Mouse (Mus musculus): ENCODE measurements around the gene Cfap299. TPM values are rescaled to one million over a fixed set of nuclear protein-coding genes. Genes with fewer than 3 reads are reported as not detected.

The Cfap299 gene
- polyA plus RNA-seq, 1 experiment from 2014 or later: 2.7 TPM

DNA sequence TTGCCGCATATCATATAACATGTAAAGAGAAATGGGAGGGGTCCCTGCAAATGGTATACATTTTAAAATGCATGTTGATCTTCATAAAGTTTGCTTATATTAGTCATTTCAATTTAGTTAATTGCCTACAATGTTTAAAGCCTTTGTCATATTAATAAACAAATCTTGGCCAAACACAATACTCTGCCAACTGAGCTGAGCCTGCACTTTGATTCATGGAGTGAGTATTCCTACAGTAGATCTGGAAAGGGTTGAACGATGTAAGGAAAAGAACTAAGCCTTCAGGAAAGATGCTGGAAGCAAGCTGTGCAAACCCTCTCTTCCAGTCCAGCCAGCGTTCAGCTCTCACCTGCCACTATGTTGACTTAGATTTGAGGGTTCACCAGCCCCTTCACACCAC, 252.9 kb downstream of the Cfap299 start:
- Histone ChIP-seq H3K4me3 (no peak overlapping the region), H3K4me2 (no peak overlapping the region), H3K4me1 (replicated peaks) (no peaks in the 10 kb centered on the region), H3K9ac (no peak overlapping the region), H3K27ac (no peak overlapping the region), H3K27me3 (no peaks in the 10 kb centered on the region), H3K36me3 (no peaks in the 10 kb centered on the region), H3K9me3 (no peaks in the 10 kb centered on the region)
- WGBS: 95% methylated on average over 3 of the region's 3 CpGs
- no peak for ATAC-seq (ENCODE audit: low FRiP score)

DNA sequence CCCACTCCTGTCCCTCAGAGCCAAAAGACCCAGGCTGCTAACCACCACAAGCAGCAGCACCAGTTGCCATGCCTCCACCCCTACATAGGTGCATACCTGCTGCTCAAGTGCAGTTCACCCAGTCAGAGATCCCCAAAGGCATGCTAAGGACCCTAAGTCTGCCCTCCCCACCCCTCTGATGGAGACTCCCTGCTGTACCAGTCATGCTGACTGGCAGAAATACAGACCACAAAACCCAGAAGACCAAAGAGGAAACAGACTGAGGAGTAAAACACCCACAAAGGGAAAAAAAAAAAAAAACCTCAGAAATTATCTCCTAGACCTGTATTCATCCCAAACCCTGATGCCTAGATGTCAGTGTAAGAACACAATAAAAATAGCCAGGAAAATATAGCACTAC, 256.8 kb downstream of the Cfap299 start:
- no peak overlapping the region for H3K27ac ChIP-seq
- no peaks in the 10 kb centered on the region for H3K27me3 ChIP-seq
- H3K36me3 ChIP-seq: no peaks in the 10 kb centered on the region
- no peaks in the 10 kb centered on the region for H3K4me1 ChIP-seq (replicated peaks)
- no peak overlapping the region for H3K4me3 ChIP-seq
- no peak overlapping the region for H3K4me2 ChIP-seq
- ATAC-seq (ENCODE audit: low FRiP score): no peak
- no peak overlapping the region for H3K9ac ChIP-seq
- no peaks in the 10 kb centered on the region for H3K9me3 ChIP-seq

DNA sequence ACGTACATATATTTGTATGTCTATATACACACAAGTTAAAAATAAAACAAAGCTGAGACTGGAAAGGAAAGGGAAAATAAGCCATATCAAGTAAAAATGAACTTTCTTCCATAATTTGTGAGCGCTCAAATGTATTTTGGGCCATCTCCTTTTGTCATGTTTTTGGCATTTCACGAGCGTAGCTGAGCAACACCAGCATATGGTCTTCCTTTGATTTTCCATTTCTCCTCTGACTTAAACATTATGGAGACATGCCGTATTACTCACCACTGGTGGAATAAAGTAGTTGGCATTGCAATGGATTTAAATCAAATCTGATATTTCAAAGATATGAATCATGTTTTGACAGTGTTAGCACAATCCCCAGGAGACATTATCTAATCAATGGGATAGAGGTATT, 284.4 kb downstream of the Cfap299 start:
- H3K4me3 ChIP-seq: no peak overlapping the region
- H3K27ac ChIP-seq: no peak overlapping the region
- H3K9ac ChIP-seq: no peak overlapping the region
- no peaks in the 10 kb centered on the region for H3K27me3 ChIP-seq
- no peak for ATAC-seq (ENCODE audit: low FRiP score)
- no peaks in the 10 kb centered on the region for H3K36me3 ChIP-seq
- no peaks in the 10 kb centered on the region for H3K9me3 ChIP-seq
- 94% methylated on average over 5 of the region's 5 CpGs for WGBS
- H3K4me1 ChIP-seq (replicated peaks): no peaks in the 10 kb centered on the region
- H3K4me2 ChIP-seq: no peak overlapping the region

DNA sequence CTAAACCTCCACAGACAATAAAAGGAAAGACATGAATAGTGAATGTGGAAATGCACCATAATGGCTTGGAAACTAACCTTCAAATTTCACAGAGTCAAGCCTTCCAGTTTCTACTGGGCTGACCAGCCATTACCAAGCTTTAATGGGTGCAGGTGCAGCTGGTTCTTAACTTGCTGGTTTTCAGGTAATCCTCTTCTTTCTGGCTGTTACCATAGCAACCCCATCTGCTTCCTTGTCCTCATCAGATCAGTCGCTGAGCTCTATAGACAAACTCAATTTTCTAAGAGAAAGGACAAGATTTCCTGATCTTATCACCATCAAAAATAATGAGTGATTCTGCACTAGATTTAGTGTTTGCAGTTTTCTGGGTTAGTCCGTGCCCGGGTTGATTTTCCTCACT, 287.8 kb downstream of the Cfap299 start:
- Histone ChIP-seq H3K9ac (no peak overlapping the region), H3K27me3 (no peaks in the 10 kb centered on the region), H3K4me2 (no peak overlapping the region), H3K4me3 (no peak overlapping the region), H3K36me3 (no peaks in the 10 kb centered on the region), H3K27ac (no peak overlapping the region), H3K4me1 (replicated peaks) (no peaks in the 10 kb centered on the region), H3K9me3 (no peaks in the 10 kb centered on the region)
- WGBS: 74% methylated on average over 3 of the region's 3 CpGs
- no peak for ATAC-seq (ENCODE audit: low FRiP score)

DNA sequence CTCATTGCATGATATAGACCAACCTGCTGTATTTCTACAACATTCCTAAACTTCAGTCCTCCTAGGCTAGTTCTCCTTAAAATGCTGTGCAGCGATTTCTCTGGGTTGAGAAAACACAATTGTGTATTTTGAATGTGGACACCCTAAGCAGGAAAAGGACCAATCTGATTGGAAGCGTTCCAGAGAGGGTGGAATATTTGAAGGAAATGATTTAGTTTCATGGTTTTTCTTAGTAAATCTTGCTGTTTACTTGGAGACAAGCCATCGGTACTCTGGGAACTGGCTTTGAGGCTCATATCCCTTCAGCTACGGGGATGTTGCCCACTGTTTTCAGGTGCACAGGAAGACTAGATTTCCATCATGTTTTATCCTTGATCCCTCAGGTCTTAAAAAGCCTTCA, 288.3 kb downstream of the Cfap299 start:
- 85% methylated on average over 4 of the region's 4 CpGs for WGBS

DNA sequence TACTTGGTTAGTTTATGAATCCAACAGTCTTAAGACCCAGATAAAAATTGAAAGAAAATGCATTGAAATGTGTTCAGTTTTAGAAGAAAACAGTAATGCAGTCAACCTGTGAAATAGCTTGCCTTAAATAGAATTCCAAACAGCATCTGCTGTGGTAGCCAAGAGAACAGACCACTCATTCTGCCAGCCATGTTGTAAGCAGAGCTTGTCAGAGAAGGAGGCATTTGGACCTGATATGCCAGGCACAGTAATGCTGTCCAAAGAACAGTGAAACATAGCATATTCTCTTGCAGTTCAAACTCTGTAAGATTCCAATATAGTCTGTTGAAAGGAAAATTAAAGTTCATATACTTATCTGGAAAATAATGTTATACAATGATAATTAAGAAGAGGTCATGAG, 321.2 kb downstream of the Cfap299 start:
- H3K4me2 ChIP-seq: no peak overlapping the region
- H3K4me1 ChIP-seq (replicated peaks): no peaks in the 10 kb centered on the region
- no peak overlapping the region for H3K27ac ChIP-seq
- no peaks in the 10 kb centered on the region for H3K9me3 ChIP-seq
- H3K36me3 ChIP-seq: no peaks in the 10 kb centered on the region
- H3K4me3 ChIP-seq: no peak overlapping the region
- ATAC-seq (ENCODE audit: low FRiP score): no peak
- H3K27me3 ChIP-seq: no peaks in the 10 kb centered on the region
- H3K9ac ChIP-seq: no peak overlapping the region

More for the DNA sequence above, 288.3 kb downstream of the Cfap299 start:
- H3K4me3 ChIP-seq: no peak overlapping the region
- H3K9me3 ChIP-seq: no peaks in the 10 kb centered on the region
- H3K4me2 ChIP-seq: no peak overlapping the region
- H3K27ac ChIP-seq: no peak overlapping the region
- H3K4me1 ChIP-seq (replicated peaks): no peaks in the 10 kb centered on the region
- no peak for ATAC-seq (ENCODE audit: low FRiP score)
- H3K27me3 ChIP-seq: no peaks in the 10 kb centered on the region
- H3K9ac ChIP-seq: no peak overlapping the region
- no peaks in the 10 kb centered on the region for H3K36me3 ChIP-seq

DNA sequence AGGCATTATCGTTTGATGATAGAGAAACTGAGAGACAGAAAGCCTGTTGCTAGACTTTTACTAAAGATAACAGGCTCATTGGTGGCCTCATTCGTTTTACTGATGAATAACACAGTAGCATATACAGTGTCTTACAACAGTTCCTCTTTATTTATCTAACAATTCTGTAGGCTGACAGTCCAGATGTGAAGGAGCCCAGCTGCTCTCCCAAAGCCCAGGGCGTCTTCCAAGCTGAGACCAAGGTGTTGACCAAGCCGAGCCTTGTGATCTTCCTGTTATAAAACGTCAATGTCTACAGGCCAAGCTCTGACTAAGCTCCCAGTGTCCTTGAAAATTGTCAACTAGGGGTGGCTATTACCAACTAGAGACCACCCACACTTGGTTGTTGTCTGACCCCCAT, 321.9 kb downstream of the Cfap299 start:
- no peak overlapping the region for H3K4me2 ChIP-seq
- no peak overlapping the region for H3K27ac ChIP-seq
- no peaks in the 10 kb centered on the region for H3K36me3 ChIP-seq
- no peak overlapping the region for H3K4me3 ChIP-seq
- no peaks in the 10 kb centered on the region for H3K27me3 ChIP-seq
- no peak overlapping the region for H3K9ac ChIP-seq
- no peak for ATAC-seq (ENCODE audit: low FRiP score)
- 93% methylated on average over 5 of the region's 5 CpGs for WGBS
- no peaks in the 10 kb centered on the region for H3K4me1 ChIP-seq (replicated peaks)
- H3K9me3 ChIP-seq: no peaks in the 10 kb centered on the region

DNA sequence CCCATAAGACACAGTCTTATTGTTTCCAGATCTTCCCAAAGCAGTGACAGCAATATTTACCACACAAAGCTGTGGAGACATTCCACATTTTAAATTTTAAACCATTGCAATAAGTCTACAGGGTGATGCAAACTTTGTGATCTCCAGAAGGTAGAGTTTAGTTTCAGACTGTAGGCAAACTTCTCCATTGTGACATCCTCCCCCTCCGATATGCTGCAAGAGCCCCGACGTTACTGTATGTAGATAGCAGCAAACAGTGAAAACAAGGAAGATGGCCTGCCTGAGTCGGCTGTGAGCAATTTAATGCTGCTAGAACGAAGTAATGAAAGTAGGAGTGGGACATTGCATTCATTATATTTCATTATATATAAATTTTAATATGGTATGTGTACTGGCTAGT, 359.1 kb downstream of the Cfap299 start:
- no peak overlapping the region for H3K27ac ChIP-seq
- no peaks in the 10 kb centered on the region for H3K36me3 ChIP-seq
- WGBS: 94% methylated on average over 5 of the region's 5 CpGs
- H3K4me1 ChIP-seq (replicated peaks): no peaks in the 10 kb centered on the region
- H3K4me2 ChIP-seq: no peak overlapping the region
- H3K9me3 ChIP-seq: no peaks in the 10 kb centered on the region
- no peak overlapping the region for H3K9ac ChIP-seq
- H3K4me3 ChIP-seq: no peak overlapping the region
- H3K27me3 ChIP-seq: no peaks in the 10 kb centered on the region
- ATAC-seq (ENCODE audit: low FRiP score): no peak

DNA sequence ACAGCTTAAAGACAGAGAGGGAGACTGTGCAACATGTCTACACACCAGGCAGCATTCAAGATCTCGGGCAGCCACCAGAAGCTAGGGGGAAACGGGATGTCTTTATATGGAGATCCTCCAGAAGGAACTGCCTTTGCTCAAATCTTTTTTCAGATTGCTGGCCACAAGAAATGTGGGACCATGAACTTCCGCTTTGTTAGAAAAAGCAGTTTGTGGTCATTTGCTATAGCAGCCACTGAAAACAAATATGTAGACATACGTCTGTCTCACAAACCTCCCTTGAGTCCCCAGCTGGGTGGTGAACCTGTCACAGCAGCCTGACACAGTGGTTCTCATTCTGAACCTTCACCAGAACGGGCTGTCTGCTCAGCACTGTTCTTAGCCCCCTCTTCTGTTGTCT, 363.0 kb downstream of the Cfap299 start:
- no peaks in the 10 kb centered on the region for H3K36me3 ChIP-seq
- no peaks in the 10 kb centered on the region for H3K4me1 ChIP-seq (replicated peaks)
- no peak overlapping the region for H3K4me3 ChIP-seq
- no peak overlapping the region for H3K4me2 ChIP-seq
- no peaks in the 10 kb centered on the region for H3K27me3 ChIP-seq
- no peak overlapping the region for H3K9ac ChIP-seq
- 79% methylated on average over 5 of the region's 5 CpGs for WGBS
- no peak overlapping the region for H3K27ac ChIP-seq
- no peaks in the 10 kb centered on the region for H3K9me3 ChIP-seq
- ATAC-seq (ENCODE audit: low FRiP score): no peak

DNA sequence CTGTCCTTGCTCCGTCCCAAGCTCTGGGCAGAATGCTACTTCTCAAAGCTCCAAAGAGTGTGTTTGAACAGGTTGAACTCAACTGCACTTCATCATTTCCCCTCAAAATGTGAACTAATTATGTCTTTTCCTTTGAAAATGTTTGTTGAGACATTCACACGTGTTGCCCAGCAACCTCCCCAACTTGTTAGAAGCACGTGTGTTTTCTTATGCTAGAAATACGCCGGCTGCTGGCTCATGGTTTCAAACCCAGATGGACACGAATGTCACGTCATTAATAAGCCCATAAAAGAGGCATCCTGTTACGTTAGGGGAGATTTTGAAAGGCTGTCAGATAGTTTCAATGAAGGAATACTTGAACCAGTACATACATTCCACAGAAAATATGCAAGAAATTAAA, 367.2 kb downstream of the Cfap299 start:
- H3K4me2 ChIP-seq: no peak overlapping the region
- no peak overlapping the region for H3K27ac ChIP-seq
- H3K4me3 ChIP-seq: no peak overlapping the region
- 65% methylated on average over 8 of the region's 8 CpGs for WGBS
- no peak overlapping the region for H3K9ac ChIP-seq
- no peaks in the 10 kb centered on the region for H3K36me3 ChIP-seq
- no peaks in the 10 kb centered on the region for H3K27me3 ChIP-seq
- no peak for ATAC-seq (ENCODE audit: low FRiP score)
- H3K4me1 ChIP-seq (replicated peaks): no peaks in the 10 kb centered on the region
- H3K9me3 ChIP-seq: no peaks in the 10 kb centered on the region

DNA sequence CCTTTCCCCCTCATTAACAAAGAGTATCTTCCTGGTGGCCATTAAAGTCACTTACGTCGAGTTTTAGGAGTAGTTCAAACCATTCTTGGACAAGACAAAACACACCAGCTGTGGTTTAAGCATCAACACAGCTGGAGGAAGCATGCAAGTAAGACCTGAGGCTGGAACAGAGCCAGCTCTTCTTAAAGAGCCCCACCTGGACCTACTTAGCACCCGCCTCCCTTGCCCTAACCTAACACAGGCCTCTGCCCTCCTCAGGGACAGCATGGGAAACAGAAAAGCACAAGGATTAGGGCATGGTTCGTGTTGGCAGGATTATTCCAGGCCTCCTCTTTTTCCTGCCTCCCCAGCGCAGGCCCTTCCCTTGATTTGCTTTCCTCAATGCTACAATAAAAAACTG, 374.9 kb downstream of the Cfap299 start:
- Histone ChIP-seq H3K9me3 (no peaks in the 10 kb centered on the region), H3K4me2 (no peak overlapping the region), H3K27ac (no peak overlapping the region), H3K4me1 (replicated peaks) (peaks cover 4% of the 10 kb centered on the region; the same call in 1 of the 2 replicates), H3K4me3 (no peak overlapping the region), H3K9ac (no peak overlapping the region), H3K27me3 (no peaks in the 10 kb centered on the region), H3K36me3 (no peaks in the 10 kb centered on the region)
- ATAC-seq (ENCODE audit: low FRiP score): no peak
- WGBS: 61% methylated on average over 5 of the region's 5 CpGs

DNA sequence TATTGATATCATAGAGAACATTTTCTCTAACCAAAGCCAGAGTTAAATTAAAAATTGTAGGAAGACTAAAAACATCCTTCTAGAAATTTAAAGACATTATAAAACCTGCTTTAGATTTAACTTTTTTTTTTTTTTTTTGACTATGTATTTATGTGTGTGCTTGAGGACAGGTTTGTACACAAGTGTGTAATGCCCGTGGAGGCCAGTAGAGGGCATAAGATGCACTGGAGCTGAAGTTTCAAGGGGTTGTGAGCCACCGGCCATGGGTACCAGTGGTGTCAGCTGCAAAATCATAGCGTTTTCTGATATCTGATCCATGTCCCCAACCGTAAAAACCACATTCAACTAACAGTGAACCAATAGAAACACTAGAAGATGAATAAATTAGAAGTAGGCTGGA, 377.5 kb downstream of the Cfap299 start:
- ATAC-seq (ENCODE audit: low FRiP score): no peak

DNA sequence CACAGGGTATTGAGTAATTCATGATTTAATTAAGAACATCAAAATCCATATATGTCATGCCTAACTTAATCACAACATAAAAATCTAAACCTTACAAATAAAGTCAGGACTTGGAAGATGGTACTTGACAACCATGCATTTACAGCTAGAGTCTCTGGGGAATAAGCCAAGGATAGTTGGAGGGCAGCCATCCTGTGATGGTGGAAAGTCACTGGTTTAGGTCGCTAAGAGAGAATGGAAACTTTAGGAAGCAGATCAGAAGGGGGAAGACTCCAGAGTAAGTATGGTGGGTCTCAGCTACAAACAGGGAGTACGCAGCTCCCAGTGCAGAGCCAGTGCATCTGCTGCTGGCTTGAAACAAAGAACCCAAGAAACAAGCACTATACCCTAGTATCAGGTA, 386.3 kb downstream of the Cfap299 start:
- H3K4me2 ChIP-seq: no peak overlapping the region
- no peaks in the 10 kb centered on the region for H3K4me1 ChIP-seq (replicated peaks)
- H3K27ac ChIP-seq: no peak overlapping the region
- no peak overlapping the region for H3K4me3 ChIP-seq
- H3K27me3 ChIP-seq: no peaks in the 10 kb centered on the region
- 77% methylated on average over 2 of the region's 2 CpGs for WGBS
- no peaks in the 10 kb centered on the region for H3K36me3 ChIP-seq
- no peaks in the 10 kb centered on the region for H3K9me3 ChIP-seq
- H3K9ac ChIP-seq: no peak overlapping the region
- no peak for ATAC-seq (ENCODE audit: low FRiP score)

More for the DNA sequence above, 377.5 kb downstream of the Cfap299 start:
- 83% methylated on average over 4 of the region's 4 CpGs for WGBS
- no peaks in the 10 kb centered on the region for H3K27me3 ChIP-seq
- no peaks in the 10 kb centered on the region for H3K9me3 ChIP-seq
- no peak overlapping the region for H3K9ac ChIP-seq
- H3K36me3 ChIP-seq: no peaks in the 10 kb centered on the region
- H3K4me2 ChIP-seq: no peak overlapping the region
- peaks cover 4% of the 10 kb centered on the region; the same call in 1 of the 2 replicates for H3K4me1 ChIP-seq (replicated peaks)
- no peak overlapping the region for H3K4me3 ChIP-seq
- H3K27ac ChIP-seq: no peak overlapping the region

Measured in hindbrain, embryonic 13.5 days (tissue).